Mouse (Mus musculus): ENCODE measurements around the gene Tmc5. TPM values are rescaled to one million over a fixed set of nuclear protein-coding genes. Genes with fewer than 3 reads are reported as not detected.

Tmc5 gene
- polyA plus RNA-seq, 2 experiments: 0.15 to 0.29 TPM

GRCm38 (mm10) chr7:118633951-118634350, 36.9 kb downstream of the Tmc5 start:
- 81% methylated on average over 7 of the region's 7 CpGs for WGBS

GRCm38 (mm10) chr7:118637466-118637865, 40.4 kb downstream of the Tmc5 start:
- no peaks in the 10 kb centered on the region for H3K36me3 ChIP-seq (ENCODE audit: control insufficient read depth, insufficient read depth, low read length)
- no peak overlapping the region for H3K4me2 ChIP-seq (replicated peaks; ENCODE audit: low read depth, low read length, severe bottlenecking)
- no peak for TF ChIP-seq POLR2A (IDR thresholded peaks at IDR 0.05; ENCODE audit: borderline replicate concordance, extremely low read depth, insufficient read depth, insufficient read length)
- H3K27ac ChIP-seq (replicated peaks; ENCODE audit: low read depth, low read length): no peak overlapping the region
- H3K4me3 ChIP-seq (replicated peaks; ENCODE audit: low read length): no peak overlapping the region
- no peaks in the 10 kb centered on the region for H3K9me3 ChIP-seq (ENCODE audit: control insufficient read depth, low read length)
- no peak for DNase-seq (ENCODE audit: low spot score)
- WGBS: 68% methylated on average over 4 of the region's 4 CpGs
- ATAC-seq (ENCODE audit: low FRiP score, low read depth): no peak
- H3K27me3 ChIP-seq (ENCODE audit: control insufficient read depth, insufficient read depth, low read length): no peaks in the 10 kb centered on the region
- no peak overlapping the region for H3K9ac ChIP-seq (ENCODE audit: low read depth, low read length, severe bottlenecking)
- H3K4me1 ChIP-seq (ENCODE audit: control insufficient read depth, insufficient read depth, low read length): no peaks in the 10 kb centered on the region

More at GRCm38 (mm10) chr7:118633951-118634350, 36.9 kb downstream of the Tmc5 start:
- H3K27ac ChIP-seq (replicated peaks; ENCODE audit: low read depth, low read length): no peak overlapping the region
- DNase-seq (ENCODE audit: low spot score) (no peak), ATAC-seq (ENCODE audit: low FRiP score, low read depth) (no peak)
- H3K4me2 ChIP-seq (replicated peaks; ENCODE audit: low read depth, low read length, severe bottlenecking): no peak overlapping the region
- H3K4me1 ChIP-seq (ENCODE audit: control insufficient read depth, insufficient read depth, low read length): no peaks in the 10 kb centered on the region
- H3K9me3 ChIP-seq (ENCODE audit: control insufficient read depth, low read length): no peaks in the 10 kb centered on the region
- H3K9ac ChIP-seq (ENCODE audit: low read depth, low read length, severe bottlenecking): no peak overlapping the region
- TF ChIP-seq POLR2A (IDR thresholded peaks at IDR 0.05; ENCODE audit: borderline replicate concordance, extremely low read depth, insufficient read depth, insufficient read length): no peak
- no peaks in the 10 kb centered on the region for H3K27me3 ChIP-seq (ENCODE audit: control insufficient read depth, insufficient read depth, low read length)
- H3K36me3 ChIP-seq (ENCODE audit: control insufficient read depth, insufficient read depth, low read length): no peaks in the 10 kb centered on the region
- no peak overlapping the region for H3K4me3 ChIP-seq (replicated peaks; ENCODE audit: low read length)

- no peak overlapping the region for H3K9ac ChIP-seq (ENCODE audit: low read depth, low read length, severe bottlenecking)
- H3K4me2 ChIP-seq (replicated peaks; ENCODE audit: low read depth, low read length, severe bottlenecking): no peak overlapping the region
- WGBS: 50% methylated on average over 1 of the region's 1 CpGs
- H3K36me3 ChIP-seq (ENCODE audit: control insufficient read depth, insufficient read depth, low read length): no peaks in the 10 kb centered on the region
- ATAC-seq (ENCODE audit: low FRiP score, low read depth): no peak
- H3K27me3 ChIP-seq (ENCODE audit: control insufficient read depth, insufficient read depth, low read length): no peaks in the 10 kb centered on the region
- H3K9me3 ChIP-seq (ENCODE audit: control insufficient read depth, low read length): no peaks in the 10 kb centered on the region
- TF ChIP-seq POLR2A (IDR thresholded peaks at IDR 0.05; ENCODE audit: borderline replicate concordance, extremely low read depth, insufficient read depth, insufficient read length): no peak
- no peak overlapping the region for H3K27ac ChIP-seq (replicated peaks; ENCODE audit: low read depth, low read length)
- no peak for DNase-seq (ENCODE audit: low spot score)
- H3K4me3 ChIP-seq (replicated peaks; ENCODE audit: low read length): no peak overlapping the region
- H3K4me1 ChIP-seq (ENCODE audit: control insufficient read depth, insufficient read depth, low read length): no peaks in the 10 kb centered on the region
Observed at GRCm38 (mm10) chr7:118646237-118646636, 49.1 kb downstream of the Tmc5 start.

- WGBS: 74% methylated on average over 7 of the region's 7 CpGs
- no peak for TF ChIP-seq POLR2A (IDR thresholded peaks at IDR 0.05; ENCODE audit: borderline replicate concordance, extremely low read depth, insufficient read depth, insufficient read length)
- no peak overlapping the region for H3K9ac ChIP-seq (ENCODE audit: low read depth, low read length, severe bottlenecking)
Observed at GRCm38 (mm10) chr7:118649328-118649727, 52.2 kb downstream of the Tmc5 start.

GRCm38 (mm10) chr7:118650119-118650518, 53.0 kb downstream of the Tmc5 start:
- DNase-seq (ENCODE audit: low spot score): no peak
- H3K9me3 ChIP-seq (ENCODE audit: control insufficient read depth, low read length): no peaks in the 10 kb centered on the region
- WGBS: 79% methylated on average over 4 of the region's 4 CpGs
- H3K36me3 ChIP-seq (ENCODE audit: control insufficient read depth, insufficient read depth, low read length): no peaks in the 10 kb centered on the region
- no peak overlapping the region for H3K4me2 ChIP-seq (replicated peaks; ENCODE audit: low read depth, low read length, severe bottlenecking)
- TF ChIP-seq POLR2A (IDR thresholded peaks at IDR 0.05; ENCODE audit: borderline replicate concordance, extremely low read depth, insufficient read depth, insufficient read length): no peak
- no peaks in the 10 kb centered on the region for H3K4me1 ChIP-seq (ENCODE audit: control insufficient read depth, insufficient read depth, low read length)
- H3K27me3 ChIP-seq (ENCODE audit: control insufficient read depth, insufficient read depth, low read length): no peaks in the 10 kb centered on the region
- H3K9ac ChIP-seq (ENCODE audit: low read depth, low read length, severe bottlenecking): no peak overlapping the region
- ATAC-seq (ENCODE audit: low FRiP score, low read depth): no peak
- no peak overlapping the region for H3K27ac ChIP-seq (replicated peaks; ENCODE audit: low read depth, low read length)
- H3K4me3 ChIP-seq (replicated peaks; ENCODE audit: low read length): no peak overlapping the region

More at GRCm38 (mm10) chr7:118649328-118649727, 52.2 kb downstream of the Tmc5 start:
- Histone ChIP-seq H3K9me3 (ENCODE audit: control insufficient read depth, low read length) (no peaks in the 10 kb centered on the region), H3K27ac (replicated peaks; ENCODE audit: low read depth, low read length) (no peak overlapping the region), H3K4me2 (replicated peaks; ENCODE audit: low read depth, low read length, severe bottlenecking) (no peak overlapping the region), H3K4me3 (replicated peaks; ENCODE audit: low read length) (no peak overlapping the region), H3K4me1 (ENCODE audit: control insufficient read depth, insufficient read depth, low read length) (no peaks in the 10 kb centered on the region), H3K36me3 (ENCODE audit: control insufficient read depth, insufficient read depth, low read length) (no peaks in the 10 kb centered on the region), H3K27me3 (ENCODE audit: control insufficient read depth, insufficient read depth, low read length) (no peaks in the 10 kb centered on the region)
- no peak for DNase-seq (ENCODE audit: low spot score)
- no peak for ATAC-seq (ENCODE audit: low FRiP score, low read depth)

GRCm38 (mm10) chr7:118650891-118651290, 53.8 kb downstream of the Tmc5 start:
- DNase-seq (ENCODE audit: low spot score): no peak
- 90% methylated on average over 1 of the region's 1 CpGs for WGBS
- H3K9me3 ChIP-seq (ENCODE audit: control insufficient read depth, low read length): no peaks in the 10 kb centered on the region
- H3K4me2 ChIP-seq (replicated peaks; ENCODE audit: low read depth, low read length, severe bottlenecking): no peak overlapping the region
- H3K27ac ChIP-seq (replicated peaks; ENCODE audit: low read depth, low read length): no peak overlapping the region
- no peak for TF ChIP-seq POLR2A (IDR thresholded peaks at IDR 0.05; ENCODE audit: borderline replicate concordance, extremely low read depth, insufficient read depth, insufficient read length)
- ATAC-seq (ENCODE audit: low FRiP score, low read depth): no peak
- no peaks in the 10 kb centered on the region for H3K4me1 ChIP-seq (ENCODE audit: control insufficient read depth, insufficient read depth, low read length)
- no peak overlapping the region for H3K9ac ChIP-seq (ENCODE audit: low read depth, low read length, severe bottlenecking)
- H3K36me3 ChIP-seq (ENCODE audit: control insufficient read depth, insufficient read depth, low read length): no peaks in the 10 kb centered on the region
- H3K27me3 ChIP-seq (ENCODE audit: control insufficient read depth, insufficient read depth, low read length): no peaks in the 10 kb centered on the region
- no peak overlapping the region for H3K4me3 ChIP-seq (replicated peaks; ENCODE audit: low read length)

All from limb, embryonic 14.5 days (tissue).